Mouse (Mus musculus): ENCODE results near the gene Als2. TPM values are rescaled to one million over a fixed set of nuclear protein-coding genes. Genes with fewer than 3 reads are reported as not detected.

Als2 gene
- polyA plus RNA-seq, 1 experiment from 2014 or later = 9.6 TPM

- Histone ChIP-seq H3K4me2 (ENCODE audit: low read length) (no peak overlapping the region), H3K9me3 (ENCODE audit: control insufficient read depth, low read length) (no peaks in the 10 kb centered on the region), H3K4me1 (replicated peaks; ENCODE audit: control insufficient read depth, insufficient read depth, low read length) (no peaks in the 10 kb centered on the region), H3K36me3 (ENCODE audit: control insufficient read depth, insufficient read depth, low read length) (no peaks in the 10 kb centered on the region), H3K4me3 (ENCODE audit: low read depth, low read length) (no peak overlapping the region), H3K9ac (ENCODE audit: low read length) (no peak overlapping the region), H3K27me3 (replicated peaks; ENCODE audit: control insufficient read depth, insufficient read depth, low read length) (no peaks in the 10 kb centered on the region), H3K27ac (ENCODE audit: low read depth) (no peak overlapping the region)
- DNase-seq (ENCODE audit: low spot score) (no peak), ATAC-seq (replicated peaks; ENCODE audit: low FRiP score, low TSS enrichment, low read depth) (no peak)
- WGBS = 84% methylated on average over 7 of the region's 7 CpGs
Measured at GRCm38 (mm10) chr1:59222101-59222825, 14.8 kb downstream of the Als2 start.

GRCm38 (mm10) chr1:59221591-59221990 lies 15.4 kb downstream of the Als2 start:
- DNase-seq (ENCODE audit: low spot score) = no peak
- Histone ChIP-seq H3K9me3 (ENCODE audit: control insufficient read depth, low read length) (no peaks in the 10 kb centered on the region), H3K36me3 (ENCODE audit: control insufficient read depth, insufficient read depth, low read length) (no peaks in the 10 kb centered on the region), H3K4me3 (ENCODE audit: low read depth, low read length) (no peak overlapping the region), H3K27ac (ENCODE audit: low read depth) (no peak overlapping the region), H3K4me1 (replicated peaks; ENCODE audit: control insufficient read depth, insufficient read depth, low read length) (no peaks in the 10 kb centered on the region), H3K9ac (ENCODE audit: low read length) (no peak overlapping the region), H3K4me2 (ENCODE audit: low read length) (no peak overlapping the region), H3K27me3 (replicated peaks; ENCODE audit: control insufficient read depth, insufficient read depth, low read length) (no peaks in the 10 kb centered on the region)
- ATAC-seq (replicated peaks; ENCODE audit: low FRiP score, low TSS enrichment, low read depth) = no peak
- WGBS = 74% methylated on average over 2 of the region's 2 CpGs

DNA sequence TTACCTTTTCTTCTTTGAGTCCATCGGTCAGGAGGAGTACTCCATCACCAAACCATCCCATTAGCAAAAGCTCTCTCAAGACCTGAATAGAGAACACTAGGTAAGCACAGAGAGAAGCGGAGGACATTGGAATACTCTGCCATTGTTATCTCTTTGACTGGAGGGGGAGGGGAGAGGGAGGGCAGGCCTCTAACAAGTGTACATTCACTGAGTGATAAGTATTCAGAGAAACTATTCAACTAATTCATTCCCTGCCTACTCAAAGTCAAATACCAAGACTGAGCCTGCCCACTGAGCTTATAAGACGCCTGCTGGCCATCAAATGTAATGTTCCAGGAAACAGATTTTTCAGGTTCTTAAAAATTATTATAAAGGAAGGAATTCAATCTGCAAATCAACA lies 16.7 kb downstream of the Als2 start:
- no peaks in the 10 kb centered on the region for H3K9me3 ChIP-seq (ENCODE audit: control insufficient read depth, low read length)
- no peak overlapping the region for H3K27ac ChIP-seq (ENCODE audit: low read depth)
- ATAC-seq (replicated peaks; ENCODE audit: low FRiP score, low TSS enrichment, low read depth) (no peak), DNase-seq (ENCODE audit: low spot score) (no peak)
- H3K4me1 ChIP-seq (replicated peaks; ENCODE audit: control insufficient read depth, insufficient read depth, low read length) = no peaks in the 10 kb centered on the region
- WGBS = 89% methylated on average over 3 of the region's 3 CpGs
- H3K27me3 ChIP-seq (replicated peaks; ENCODE audit: control insufficient read depth, insufficient read depth, low read length) = no peaks in the 10 kb centered on the region
- H3K4me3 ChIP-seq (ENCODE audit: low read depth, low read length) = no peak overlapping the region
- H3K4me2 ChIP-seq (ENCODE audit: low read length) = no peak overlapping the region
- H3K36me3 ChIP-seq (ENCODE audit: control insufficient read depth, insufficient read depth, low read length) = 0 out of 2 replicates have a peak, but pooled peaks cover 3% of the 10 kb centered on the region
- no peak overlapping the region for H3K9ac ChIP-seq (ENCODE audit: low read length)

DNA sequence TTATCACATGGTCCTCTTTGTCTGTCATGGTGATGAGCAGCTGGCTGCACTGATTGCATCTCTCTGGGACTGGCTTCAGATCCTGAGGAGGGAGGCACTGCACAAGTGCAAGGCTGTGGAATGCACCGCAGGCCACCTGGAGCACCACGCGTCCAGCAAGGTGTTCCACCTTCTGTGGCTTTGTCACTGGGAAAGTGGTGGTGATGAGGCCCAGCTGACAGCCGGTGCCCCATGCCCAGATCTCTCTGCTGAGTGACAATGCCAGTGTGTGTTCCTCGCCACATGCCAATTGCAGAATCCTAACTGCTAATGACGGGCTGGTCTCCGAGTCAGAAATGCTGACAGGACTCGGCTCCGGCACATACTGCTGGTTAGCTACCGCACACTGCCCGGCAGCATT lies 21.6 kb downstream of the Als2 start:
- Histone ChIP-seq H3K4me2 (ENCODE audit: low read length) (no peak overlapping the region), H3K27ac (ENCODE audit: low read depth) (no peak overlapping the region), H3K9me3 (ENCODE audit: control insufficient read depth, low read length) (no peaks in the 10 kb centered on the region), H3K4me1 (replicated peaks; ENCODE audit: control insufficient read depth, insufficient read depth, low read length) (no peaks in the 10 kb centered on the region), H3K4me3 (ENCODE audit: low read depth, low read length) (no peak overlapping the region), H3K27me3 (replicated peaks; ENCODE audit: control insufficient read depth, insufficient read depth, low read length) (no peaks in the 10 kb centered on the region), H3K36me3 (ENCODE audit: control insufficient read depth, insufficient read depth, low read length) (0 out of 2 replicates have a peak, but pooled peaks cover 12% of the 10 kb centered on the region), H3K9ac (ENCODE audit: low read length) (no peak overlapping the region)
- 97% methylated on average over 11 of the region's 11 CpGs for WGBS
- ATAC-seq (replicated peaks; ENCODE audit: low FRiP score, low TSS enrichment, low read depth) (no peak), DNase-seq (ENCODE audit: low spot score) (no peak)

DNA sequence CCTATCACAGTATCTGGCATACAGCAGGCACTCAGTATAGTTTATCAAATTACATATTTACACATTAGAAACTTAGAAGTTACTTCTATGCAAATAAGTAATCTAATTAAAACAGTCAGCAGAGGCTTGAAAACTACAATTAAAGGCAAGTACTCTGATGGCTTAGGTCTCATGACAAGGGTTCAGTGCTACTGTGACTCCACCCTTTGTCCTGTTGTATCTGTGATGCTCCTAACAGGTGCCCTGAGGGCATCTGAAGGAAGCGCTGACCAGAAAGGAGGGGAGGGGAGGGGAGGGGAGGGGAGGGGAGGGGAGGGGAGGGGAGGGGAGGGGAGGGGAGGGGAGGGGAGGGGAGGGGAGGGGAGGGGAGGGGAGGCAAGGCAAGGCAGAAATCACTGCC lies 24.1 kb downstream of the Als2 start:
- Histone ChIP-seq H3K4me1 (replicated peaks; ENCODE audit: control insufficient read depth, insufficient read depth, low read length) (no peaks in the 10 kb centered on the region), H3K27me3 (replicated peaks; ENCODE audit: control insufficient read depth, insufficient read depth, low read length) (no peaks in the 10 kb centered on the region), H3K9ac (ENCODE audit: low read length) (no peak overlapping the region), H3K4me3 (ENCODE audit: low read depth, low read length) (no peak overlapping the region), H3K4me2 (ENCODE audit: low read length) (no peak overlapping the region), H3K9me3 (ENCODE audit: control insufficient read depth, low read length) (no peaks in the 10 kb centered on the region), H3K27ac (ENCODE audit: low read depth) (peak overlapping the region; percentile 33; the same call in 1 of the 2 replicates), H3K36me3 (ENCODE audit: control insufficient read depth, insufficient read depth, low read length) (peaks cover 26% of the 10 kb centered on the region; the same call in 1 of the 2 replicates)
- DNase-seq (ENCODE audit: low spot score) = no peak
- no peak for ATAC-seq (replicated peaks; ENCODE audit: low FRiP score, low TSS enrichment, low read depth)
- no CpG with 5 or more reads among the region's 1 CpGs for WGBS

- H3K36me3 ChIP-seq (ENCODE audit: control insufficient read depth, insufficient read depth, low read length) = peaks cover 31% of the 10 kb centered on the region; the same call in 1 of the 2 replicates
- no peak overlapping the region for H3K9ac ChIP-seq (ENCODE audit: low read length)
- no peak for ATAC-seq (replicated peaks; ENCODE audit: low FRiP score, low TSS enrichment, low read depth)
- no peaks in the 10 kb centered on the region for H3K4me1 ChIP-seq (replicated peaks; ENCODE audit: control insufficient read depth, insufficient read depth, low read length)
- DNase-seq (ENCODE audit: low spot score) = no peak
- no peaks in the 10 kb centered on the region for H3K9me3 ChIP-seq (ENCODE audit: control insufficient read depth, low read length)
- 71% methylated on average over 5 of the region's 5 CpGs for WGBS
- H3K27me3 ChIP-seq (replicated peaks; ENCODE audit: control insufficient read depth, insufficient read depth, low read length) = no peaks in the 10 kb centered on the region
- peak overlapping the region; percentile 33; the same call in 1 of the 2 replicates for H3K27ac ChIP-seq (ENCODE audit: low read depth)
- H3K4me2 ChIP-seq (ENCODE audit: low read length) = no peak overlapping the region
- H3K4me3 ChIP-seq (ENCODE audit: low read depth, low read length) = no peak overlapping the region
Measured at GRCm38 (mm10) chr1:59212076-59212779, 24.8 kb downstream of the Als2 start.

DNA sequence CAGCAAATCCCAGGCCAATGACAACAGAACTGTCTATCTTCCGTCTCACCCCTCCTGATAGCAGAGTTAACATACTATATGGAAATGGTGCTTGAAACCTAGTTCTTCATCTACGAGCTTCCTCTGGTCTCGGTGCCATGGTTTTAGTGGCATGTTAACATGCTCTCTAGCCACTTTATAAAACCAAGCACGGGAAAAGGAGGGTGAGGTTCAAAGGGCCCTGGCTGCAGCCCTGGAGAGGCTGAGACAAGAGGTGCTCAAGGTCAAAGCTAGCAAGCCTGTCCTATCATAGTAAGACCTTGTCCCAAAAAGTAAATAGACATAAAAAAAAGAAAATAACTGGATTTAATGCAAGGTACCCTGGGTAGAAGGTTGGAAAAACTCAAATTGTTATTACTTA lies 25.4 kb downstream of the Als2 start:
- ATAC-seq (replicated peaks; ENCODE audit: low FRiP score, low TSS enrichment, low read depth) = no peak
- no peak overlapping the region for H3K4me2 ChIP-seq (ENCODE audit: low read length)

DNA sequence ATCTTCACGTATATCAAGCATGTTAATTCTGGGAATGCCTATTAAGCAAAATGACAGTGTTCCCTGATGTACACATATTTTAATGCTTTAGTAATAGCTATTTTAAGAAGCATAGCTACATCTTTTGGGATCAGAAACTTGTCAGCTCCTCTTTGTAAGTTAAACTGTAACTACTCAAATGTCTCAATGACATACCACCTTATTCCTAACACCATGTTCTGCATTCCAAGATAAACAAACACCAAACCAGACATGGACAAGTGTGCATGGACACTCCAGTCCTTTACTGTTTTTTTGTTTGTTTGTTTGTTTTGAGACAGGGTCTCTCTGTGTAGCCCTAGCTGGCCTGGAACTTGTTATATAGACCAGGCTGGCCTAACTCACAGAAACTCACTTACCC lies 28.7 kb downstream of the Als2 start:
- no peak for DNase-seq (ENCODE audit: low spot score)
- Histone ChIP-seq H3K9ac (ENCODE audit: low read length) (no peak overlapping the region), H3K4me3 (ENCODE audit: low read depth, low read length) (no peak overlapping the region), H3K4me2 (ENCODE audit: low read length) (no peak overlapping the region), H3K4me1 (replicated peaks; ENCODE audit: control insufficient read depth, insufficient read depth, low read length) (no peaks in the 10 kb centered on the region), H3K27ac (ENCODE audit: low read depth) (no peak overlapping the region), H3K36me3 (ENCODE audit: control insufficient read depth, insufficient read depth, low read length) (peaks cover 40% of the 10 kb centered on the region; the same call in 1 of the 2 replicates), H3K27me3 (replicated peaks; ENCODE audit: control insufficient read depth, insufficient read depth, low read length) (no peaks in the 10 kb centered on the region), H3K9me3 (ENCODE audit: control insufficient read depth, low read length) (no peaks in the 10 kb centered on the region)
- 88% methylated on average over 1 of the region's 1 CpGs for WGBS
- ATAC-seq (replicated peaks; ENCODE audit: low FRiP score, low TSS enrichment, low read depth) = no peak

More for the DNA sequence above, 25.4 kb downstream of the Als2 start:
- H3K36me3 ChIP-seq (ENCODE audit: control insufficient read depth, insufficient read depth, low read length) = peaks cover 37% of the 10 kb centered on the region; the same call in 1 of the 2 replicates
- H3K9me3 ChIP-seq (ENCODE audit: control insufficient read depth, low read length) = no peaks in the 10 kb centered on the region
- DNase-seq (ENCODE audit: low spot score) = no peak
- H3K4me1 ChIP-seq (replicated peaks; ENCODE audit: control insufficient read depth, insufficient read depth, low read length) = no peaks in the 10 kb centered on the region
- no peak overlapping the region for H3K9ac ChIP-seq (ENCODE audit: low read length)
- H3K4me3 ChIP-seq (ENCODE audit: low read depth, low read length) = no peak overlapping the region
- WGBS = 68% methylated on average over 4 of the region's 4 CpGs
- H3K27me3 ChIP-seq (replicated peaks; ENCODE audit: control insufficient read depth, insufficient read depth, low read length) = no peaks in the 10 kb centered on the region
- H3K27ac ChIP-seq (ENCODE audit: low read depth) = no peak overlapping the region
